Mouse (Mus musculus): ENCODE measurements around the gene Amz2.

DNA sequence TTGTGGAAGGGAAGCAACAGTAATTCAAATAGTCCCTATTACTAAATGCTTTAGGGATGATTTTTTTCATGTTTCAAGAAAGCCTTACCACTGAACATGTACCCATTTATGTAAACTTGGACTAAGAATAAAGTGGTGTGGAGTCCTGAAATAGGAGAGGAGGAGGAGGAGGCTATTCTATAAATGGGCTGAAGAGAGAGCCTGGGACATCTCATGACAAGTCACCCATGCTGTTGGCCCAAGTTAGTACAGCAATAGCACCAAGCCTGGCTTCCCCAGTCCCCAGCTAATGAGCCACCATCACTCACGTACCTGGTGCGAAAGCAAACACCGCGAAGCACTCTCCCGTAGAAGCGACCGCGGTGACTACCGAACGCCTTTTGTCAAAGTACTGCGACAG, 32.4 kb downstream of the Amz2 start:
- TF ChIP-seq CTCF (IDR thresholded peaks at IDR 0.05) (no peak), POLR2A (IDR thresholded peaks at IDR 0.05; ENCODE audit: insufficient read depth, low read depth, low read length) (no peak)

Measured in heart, adult 2 months (tissue).